Mouse (Mus musculus): Measurements from ENCODE around the gene Bcl11a. TPM values are rescaled to one million over a fixed set of nuclear protein-coding genes. Genes with fewer than 3 reads are reported as not detected.

The Bcl11a gene
- polyA plus RNA-seq, 1 experiment from 2014 or later, result 116 TPM

GRCm38 (mm10) chr11:24074021-24074591, 3.8 kb upstream of the Bcl11a start:
- Histone ChIP-seq H3K4me3 (peak overlapping the region; percentile 76), H3K27ac (replicated peaks) (peak overlapping the region; percentile 96), H3K9ac (peak overlapping the region; percentile 6; the same call in 1 of the 2 replicates), H3K4me1 (replicated peaks) (peaks cover 11% of the 10 kb centered on the region), H3K4me2 (peak overlapping the region; percentile 93), H3K27me3 (0 out of 2 replicates have a peak, but pooled peaks cover 3% of the 10 kb centered on the region), H3K9me3 (no peaks in the 10 kb centered on the region), H3K36me3 (no peaks in the 10 kb centered on the region)
- 1% methylated on average over 18 of the region's 18 CpGs for WGBS
- ATAC-seq (ENCODE audit: low FRiP score, low read depth), result no peak

- Histone ChIP-seq H3K4me1 (replicated peaks) (peaks cover 11% of the 10 kb centered on the region), H3K27ac (replicated peaks) (peak within 1 kb of the TSS; percentile 96), H3K4me2 (peak within 1 kb of the TSS; percentile 93), H3K27me3 (0 out of 2 replicates have a peak, but pooled peaks cover 3% of the 10 kb centered on the region), H3K9ac (peak within 1 kb of the TSS; percentile 86), H3K4me3 (peak within 1 kb of the TSS; percentile 76), H3K36me3 (no peaks in the 10 kb centered on the region), H3K9me3 (no peaks in the 10 kb centered on the region)
- ATAC-seq (ENCODE audit: low FRiP score, low read depth), result no peak
- under 1% methylated on average over 11 of the region's 11 CpGs for WGBS
Observed at GRCm38 (mm10) chr11:24074634-24075104, 3.2 kb upstream of the Bcl11a start, which contains the start of gene A830031A19Rik. TSS of gene A830031A19Rik (minus strand) at chr11:24075054.

DNA sequence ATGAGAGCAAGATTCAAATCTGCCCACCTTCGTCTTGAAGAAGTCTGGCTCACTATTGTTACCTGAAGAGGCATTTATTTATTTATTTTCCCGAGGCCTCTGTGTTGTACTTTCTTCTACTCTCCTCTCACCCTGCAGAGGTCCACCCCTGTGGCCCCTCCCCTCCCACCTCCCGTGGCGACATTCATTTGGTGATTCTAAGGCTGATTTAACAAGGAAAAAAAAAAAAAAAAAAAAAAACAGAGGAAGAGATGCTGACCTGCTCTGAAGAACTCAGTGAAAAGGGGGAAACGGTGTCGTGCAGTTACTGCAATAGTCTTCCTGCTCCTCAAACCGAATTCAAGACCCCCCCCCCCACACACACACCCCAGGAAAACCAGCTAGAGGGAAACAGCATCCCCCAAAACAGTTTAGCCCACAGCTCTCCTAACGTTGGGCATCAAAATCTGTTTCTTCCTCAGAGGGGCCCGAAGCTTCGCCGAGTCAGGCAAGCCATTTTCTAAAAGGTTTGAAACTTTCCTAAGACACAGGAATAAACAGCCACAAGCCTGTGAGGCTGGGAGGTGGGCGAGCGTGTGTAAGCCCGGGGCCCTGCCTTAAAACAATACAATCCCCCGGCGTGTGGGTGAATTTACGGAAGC, 2.2 kb upstream of the Bcl11a start:
- Histone ChIP-seq H3K4me2 (peak overlapping the region; percentile 93), H3K27ac (replicated peaks) (peak overlapping the region; percentile 96), H3K36me3 (no peaks in the 10 kb centered on the region), H3K4me1 (replicated peaks) (peaks cover 17% of the 10 kb centered on the region), H3K4me3 (peak overlapping the region; percentile 76), H3K9me3 (no peaks in the 10 kb centered on the region), H3K27me3 (0 out of 2 replicates have a peak, but pooled peaks cover 3% of the 10 kb centered on the region), H3K9ac (peak overlapping the region; percentile 86)
- WGBS, result 2% methylated on average over 17 of the region's 17 CpGs
- ATAC-seq (ENCODE audit: low FRiP score, low read depth), result no peak

DNA sequence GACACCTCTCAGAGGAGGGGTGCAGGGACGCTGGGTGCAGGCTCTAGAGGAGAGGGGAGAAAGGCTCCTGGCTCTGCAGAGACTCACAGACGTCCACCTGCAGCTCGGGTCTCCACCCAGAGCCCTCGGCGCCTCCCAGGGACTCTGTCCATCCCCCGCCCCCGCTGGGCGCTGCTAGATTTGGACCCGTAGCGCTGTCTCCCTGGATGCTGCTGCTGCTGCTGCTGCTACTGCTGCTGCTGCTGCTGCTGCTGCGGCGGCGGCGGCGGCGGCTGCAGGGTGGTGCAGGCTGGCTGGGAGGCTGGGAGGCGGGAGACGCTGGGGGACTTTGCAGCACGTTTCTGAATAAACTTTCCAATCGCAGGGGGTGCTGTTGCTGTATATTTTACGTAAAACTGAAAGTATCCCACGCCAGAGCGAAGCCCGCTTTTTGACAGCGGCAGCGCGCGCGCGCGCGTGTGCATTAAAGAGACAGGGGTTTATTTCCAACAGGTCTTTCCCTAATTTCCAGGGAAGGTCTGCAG, 1.7 kb upstream of the Bcl11a start:
- Histone ChIP-seq H3K4me2 (peak overlapping the region; percentile 93), H3K9me3 (no peaks in the 10 kb centered on the region), H3K36me3 (no peaks in the 10 kb centered on the region), H3K9ac (peak overlapping the region; percentile 86), H3K4me1 (replicated peaks) (peaks cover 17% of the 10 kb centered on the region), H3K27ac (replicated peaks) (peak overlapping the region; percentile 96), H3K27me3 (0 out of 2 replicates have a peak, but pooled peaks cover 3% of the 10 kb centered on the region), H3K4me3 (peak overlapping the region; percentile 76)
- ATAC-seq (ENCODE audit: low FRiP score, low read depth), result peak; percentile 36
- 0% methylated on average over 32 of the region's 32 CpGs for WGBS

DNA sequence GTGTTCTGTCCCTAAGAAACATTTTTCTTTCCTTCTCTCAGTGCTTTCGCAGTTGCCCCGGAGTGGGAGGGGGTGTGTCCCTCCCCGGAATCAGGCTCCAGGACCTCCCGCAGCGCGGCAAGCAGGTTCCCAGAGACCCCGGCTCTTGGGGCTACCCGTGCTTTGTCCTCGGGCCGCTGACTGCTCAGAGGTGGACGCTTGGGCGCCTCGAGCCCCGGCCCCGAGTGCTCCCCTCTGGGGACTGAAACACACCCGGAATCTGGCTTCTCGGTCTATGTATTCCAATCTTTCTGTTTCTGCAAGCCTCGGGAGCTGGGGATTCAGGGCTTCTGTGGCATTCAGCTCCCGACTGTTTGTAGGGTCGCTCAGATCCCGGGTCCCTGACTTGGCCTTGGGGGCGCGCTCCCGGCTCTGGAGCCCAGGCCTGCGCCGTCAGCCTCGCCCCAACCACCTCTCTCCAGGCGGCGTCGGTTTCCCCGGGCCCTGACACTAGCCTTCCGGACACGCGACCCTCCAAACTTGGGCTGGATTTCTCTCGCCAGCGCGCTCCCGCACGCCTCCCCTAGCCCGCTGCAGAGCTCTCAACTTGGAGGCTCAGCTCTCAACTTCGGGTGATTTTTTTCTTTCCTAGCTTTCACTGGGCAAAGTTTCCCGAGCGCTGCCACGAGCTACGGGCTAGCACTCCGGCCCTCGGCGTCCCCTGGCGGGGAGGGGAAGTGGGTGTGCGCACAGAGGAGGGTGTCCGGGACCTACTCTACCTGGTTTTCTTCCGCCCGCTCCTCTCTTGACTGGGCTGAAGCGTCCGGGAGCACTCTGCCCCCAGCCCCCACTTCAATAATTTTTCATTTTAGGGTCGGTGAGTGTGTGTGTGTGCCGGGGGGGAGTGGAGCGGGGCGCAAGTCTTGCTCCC, 780 bp upstream of the Bcl11a start:
- Histone ChIP-seq H3K27me3 (0 out of 2 replicates have a peak, but pooled peaks cover 3% of the 10 kb centered on the region), H3K9ac (peak overlapping the region; percentile 86), H3K9me3 (no peaks in the 10 kb centered on the region), H3K27ac (replicated peaks) (peak overlapping the region; percentile 96), H3K4me1 (replicated peaks) (peaks cover 20% of the 10 kb centered on the region), H3K4me3 (peak overlapping the region; percentile 76), H3K4me2 (peak overlapping the region; percentile 93), H3K36me3 (no peaks in the 10 kb centered on the region)
- under 1% methylated on average over 59 of the region's 59 CpGs for WGBS
- ATAC-seq (ENCODE audit: low FRiP score, low read depth), result peak; percentile 35

GRCm38 (mm10) chr11:24078706-24079316, 955 bp downstream of the Bcl11a start:
- peaks cover 27% of the 10 kb centered on the region for H3K4me1 ChIP-seq (replicated peaks)
- ATAC-seq (ENCODE audit: low FRiP score, low read depth), result no peak
- under 1% methylated on average over 38 of the region's 38 CpGs for WGBS

DNA sequence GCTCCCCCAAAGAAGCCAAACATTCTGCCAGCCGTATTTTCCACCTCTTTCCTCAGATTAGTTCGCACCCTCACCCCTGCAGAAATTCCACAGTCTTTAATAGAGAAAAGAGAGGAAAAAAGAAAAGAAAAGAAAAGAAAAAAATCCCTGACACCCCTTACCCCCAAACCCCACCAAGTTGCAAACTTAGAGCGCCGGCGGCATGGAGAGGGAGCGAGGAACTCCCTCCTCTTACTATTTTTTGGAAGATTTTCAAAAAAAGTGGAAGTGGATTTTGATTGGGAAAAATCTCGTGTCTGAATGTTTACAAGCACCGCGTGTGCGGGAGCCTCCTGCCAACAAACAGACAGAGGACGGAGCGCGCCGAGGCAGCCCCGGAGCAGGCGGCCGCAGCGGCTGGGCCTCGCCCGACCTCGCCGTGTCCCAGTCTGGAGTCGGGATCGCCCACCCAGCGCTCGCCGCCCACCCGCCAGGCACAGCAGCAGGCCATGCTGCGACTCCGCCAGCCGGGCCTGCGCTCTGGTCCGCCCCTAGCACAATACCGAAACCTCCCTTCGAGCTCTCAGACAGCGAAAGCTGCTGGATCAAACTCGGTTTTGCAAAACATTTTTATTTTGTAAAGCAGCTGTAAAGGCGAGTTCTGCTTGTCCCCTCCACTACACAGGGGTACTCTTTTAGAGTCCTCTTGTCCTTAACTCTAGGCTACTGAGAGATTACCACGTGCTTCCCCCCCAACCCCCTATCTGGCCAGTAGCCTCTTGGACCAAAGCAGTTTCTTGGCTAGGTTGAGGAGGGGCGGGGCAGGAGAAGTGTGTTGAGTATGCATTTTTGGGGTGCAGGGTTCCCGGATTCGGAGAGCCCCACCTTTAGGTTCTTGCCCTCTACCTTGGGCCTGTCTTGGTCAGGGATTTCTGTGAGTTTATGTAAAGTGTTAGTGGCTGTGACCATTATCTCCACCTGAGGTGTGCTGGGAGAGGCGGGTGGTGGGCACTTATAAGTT, 1.8 kb downstream of the Bcl11a start:
- peak overlapping the region; percentile 96 for H3K27ac ChIP-seq (replicated peaks)
- H3K4me1 ChIP-seq (replicated peaks), result peaks cover 26% of the 10 kb centered on the region
- no peaks in the 10 kb centered on the region for H3K9me3 ChIP-seq
- WGBS, result under 1% methylated on average over 43 of the region's 43 CpGs
- H3K9ac ChIP-seq, result peak overlapping the region; percentile 86
- ATAC-seq (ENCODE audit: low FRiP score, low read depth), result no peak
- H3K36me3 ChIP-seq, result no peaks in the 10 kb centered on the region
- H3K27me3 ChIP-seq, result no peaks in the 10 kb centered on the region
- peak overlapping the region; percentile 93 for H3K4me2 ChIP-seq
- H3K4me3 ChIP-seq, result peak overlapping the region; percentile 76

More at GRCm38 (mm10) chr11:24078706-24079316, 955 bp downstream of the Bcl11a start:
- Histone ChIP-seq H3K4me2 (peak overlapping the region; percentile 93), H3K4me3 (peak overlapping the region; percentile 76), H3K9me3 (no peaks in the 10 kb centered on the region), H3K36me3 (no peaks in the 10 kb centered on the region), H3K27me3 (no peaks in the 10 kb centered on the region), H3K9ac (peak overlapping the region; percentile 86), H3K27ac (replicated peaks) (peak overlapping the region; percentile 96)

DNA sequence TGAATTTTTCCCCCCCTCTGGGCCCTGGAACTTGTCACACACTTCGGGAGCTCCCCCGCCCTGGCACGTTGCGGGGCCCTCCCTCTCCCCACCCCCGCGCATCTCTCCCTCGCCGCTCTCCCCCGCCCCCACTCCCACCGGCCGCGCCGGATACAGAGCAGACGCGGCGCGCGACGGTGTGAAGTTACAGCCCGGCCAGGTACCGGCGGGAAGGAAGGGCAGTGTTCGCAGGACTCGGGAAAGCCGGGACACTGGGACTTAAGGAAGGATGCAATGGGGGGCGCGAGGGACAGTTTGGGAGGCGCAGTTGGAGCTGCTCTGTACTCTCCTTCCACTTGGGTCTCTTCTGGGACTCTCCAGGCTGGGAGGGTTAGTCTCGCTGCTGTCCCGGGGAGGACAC, 2.7 kb downstream of the Bcl11a start:
- H3K27me3 ChIP-seq, result no peaks in the 10 kb centered on the region
- ATAC-seq (ENCODE audit: low FRiP score, low read depth), result peak; percentile 42
- H3K4me1 ChIP-seq (replicated peaks), result peaks cover 28% of the 10 kb centered on the region
- H3K27ac ChIP-seq (replicated peaks), result peak overlapping the region; percentile 96
- no peaks in the 10 kb centered on the region for H3K9me3 ChIP-seq
- peak overlapping the region; percentile 93 for H3K4me2 ChIP-seq
- under 1% methylated on average over 30 of the region's 30 CpGs for WGBS
- peak overlapping the region; percentile 76 for H3K4me3 ChIP-seq
- peak overlapping the region; percentile 86 for H3K9ac ChIP-seq
- 0 out of 2 replicates have a peak, but pooled peaks cover under 1% of the 10 kb centered on the region for H3K36me3 ChIP-seq

DNA sequence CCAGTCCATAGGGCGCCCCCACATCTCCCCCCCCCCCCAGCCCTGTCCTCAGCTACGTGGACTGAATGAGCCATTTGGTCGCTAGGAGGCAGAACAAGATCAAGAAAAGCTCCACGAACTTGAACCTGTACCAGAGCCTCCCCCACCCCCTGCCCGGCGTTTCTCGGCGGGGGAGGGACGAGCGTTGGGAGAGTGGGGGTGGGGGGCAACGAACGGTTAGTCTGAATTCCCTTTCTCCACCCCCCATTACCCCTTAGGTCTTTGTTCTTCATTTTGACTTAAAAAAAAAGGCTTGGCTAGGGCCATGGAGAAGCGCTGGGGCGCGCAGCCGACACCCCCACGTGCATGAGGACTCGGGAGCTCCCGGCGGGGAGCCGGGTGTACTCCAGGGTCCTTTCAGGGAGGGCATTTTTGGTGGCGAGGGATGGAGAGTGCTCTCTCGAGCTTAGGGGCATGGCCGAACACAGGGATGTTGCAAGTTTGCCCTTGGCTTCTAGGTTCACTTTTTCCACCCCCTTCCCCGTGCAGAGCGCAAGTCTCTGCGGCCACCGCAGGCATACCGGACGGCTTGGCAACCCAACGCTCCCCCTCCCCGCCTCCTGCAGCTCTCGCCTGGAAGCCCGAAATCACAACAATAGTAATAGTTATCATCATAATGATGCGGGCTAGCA, 3.3 kb downstream of the Bcl11a start:
- H3K9ac ChIP-seq, result peak overlapping the region; percentile 86
- H3K36me3 ChIP-seq, result peaks cover 6% of the 10 kb centered on the region; the same call in 1 of the 2 replicates
- peak overlapping the region; percentile 76 for H3K4me3 ChIP-seq
- WGBS, result under 1% methylated on average over 35 of the region's 35 CpGs
- no peaks in the 10 kb centered on the region for H3K9me3 ChIP-seq
- peak; percentile 65 for ATAC-seq (ENCODE audit: low FRiP score, low read depth)
- H3K27ac ChIP-seq (replicated peaks), result peak overlapping the region; percentile 96
- peak overlapping the region; percentile 93 for H3K4me2 ChIP-seq
- peaks cover 34% of the 10 kb centered on the region for H3K4me1 ChIP-seq (replicated peaks)
- H3K27me3 ChIP-seq, result no peaks in the 10 kb centered on the region

Measured in hindbrain, embryonic 15.5 days (tissue).